Mouse (Mus musculus) forebrain, postnatal 0 days (tissue): ENCODE measurements at regions not wholly inside any gene's neighbourhood (a gene's known extent, or its start where the extent isn't known, plus 50 kb on each side); places are given as distances from the start of the nearest gene placed in this dataset.
A peak's percentile ranks its signal among the peaks of the same experiment; 100 is the strongest.

ENCODE experiments used
- ATAC-seq: fragments of 200-750 bp; cut with Nextera tagmentation; 2 replicates; pipeline ENCODE4 v1.8.0; 2017; ENCODE audit warnings: mild to moderate bottlenecking, moderate library complexity
- DNase-seq: peaks from one replicate; pipeline ENCODE4 v3.0.0-alpha.2; 2015
- H3K27ac ChIP-seq: fragments of 300-500 bp; sonication (generic); 2 replicates; pipeline ENCODE4 v1.5.1; 2014; ENCODE audit warnings: low read depth, mild to moderate bottlenecking, antibody characterized with exemption, low read length, moderate library complexity, mixed read lengths
- H3K27me3 ChIP-seq: fragments of 300-500 bp; sonication (generic); 2 replicates; pipeline ENCODE4 v1.6.1; 2014; ENCODE audit warnings: mild to moderate bottlenecking, low read length, mixed read lengths; ENCODE audit not compliant: insufficient read depth
- H3K36me3 ChIP-seq: fragments of 300-500 bp; sonication (generic); 2 replicates; pipeline ENCODE4 v1.6.1; 2014; ENCODE audit warnings: mild to moderate bottlenecking, moderate library complexity; ENCODE audit not compliant: insufficient read depth
- H3K4me1 ChIP-seq: fragments of 300-500 bp; sonication (generic); 2 replicates; pipeline ENCODE4 v1.6.1; 2014; ENCODE audit warnings: antibody characterized with exemption; ENCODE audit not compliant: insufficient read depth
- H3K4me2 ChIP-seq: fragments of 300-500 bp; sonication (generic); 2 replicates; pipeline ENCODE4 v1.6.1; 2014; ENCODE audit warnings: low read depth, mild to moderate bottlenecking, moderate library complexity
- H3K4me3 ChIP-seq: fragments of 300-500 bp; sonication (generic); 2 replicates; pipeline ENCODE4 v1.5.1; 2014; ENCODE audit warnings: low read depth, low read length, mixed read lengths
- H3K9ac ChIP-seq: fragments of 300-500 bp; sonication (generic); 2 replicates; pipeline ENCODE4 v1.6.1; 2014; ENCODE audit warnings: mild to moderate bottlenecking
- H3K9me3 ChIP-seq: fragments of 300-500 bp; sonication (generic); 2 replicates; pipeline ENCODE4 v1.6.1; 2016; ENCODE audit warnings: low read length
- CTCF ChIP-seq: sonication (generic); IDR thresholded peaks from 2 replicates; pipeline ENCODE4 v1.5.1; 2016; ENCODE audit warnings: antibody characterized with exemption, control low read depth, low read depth
- WGBS: fragments of 180-500 bp; shearing (Covaris S2); extraction: QIAGEN DNeasy Blood & Tissue Kit; methylation state at CpG from one replicate; pipeline ENCODE4 v1.1.7; 2014; 5-methylcytosine and 5-hydroxymethylcytosine counted together

GRCm38 (mm10) chr16:90615791-90616190 lies 111.4 kb downstream of the Mis18a start:
- H3K9ac ChIP-seq = no peak overlapping the region
- H3K36me3 ChIP-seq = no peaks in the 10 kb centered on the region
- no peak overlapping the region for H3K4me3 ChIP-seq
- ATAC-seq (no peak), DNase-seq (no peak)
- H3K27me3 ChIP-seq = no peaks in the 10 kb centered on the region
- TF ChIP-seq CTCF = no peak
- no peak overlapping the region for H3K4me2 ChIP-seq
- H3K9me3 ChIP-seq = no peaks in the 10 kb centered on the region
- H3K4me1 ChIP-seq = no peaks in the 10 kb centered on the region
- WGBS = 80% methylated on average over 10 of the region's 10 CpGs
- no peak overlapping the region for H3K27ac ChIP-seq

GRCm38 (mm10) chr16:90614137-90614536 lies 113.1 kb downstream of the Mis18a start:
- Histone ChIP-seq H3K4me1 (no peaks in the 10 kb centered on the region), H3K27me3 (no peaks in the 10 kb centered on the region), H3K4me3 (no peak overlapping the region), H3K36me3 (no peaks in the 10 kb centered on the region), H3K4me2 (no peak overlapping the region), H3K9me3 (no peaks in the 10 kb centered on the region), H3K9ac (no peak overlapping the region), H3K27ac (no peak overlapping the region)
- 100% methylated on average over 1 of the region's 1 CpGs for WGBS
- DNase-seq (no peak), ATAC-seq (no peak)
- TF ChIP-seq CTCF = no peak

- H3K27ac ChIP-seq = no peak overlapping the region
- no peaks in the 10 kb centered on the region for H3K4me1 ChIP-seq
- no peak overlapping the region for H3K4me2 ChIP-seq
- H3K9me3 ChIP-seq = no peaks in the 10 kb centered on the region
- H3K4me3 ChIP-seq = no peak overlapping the region
- no peak overlapping the region for H3K9ac ChIP-seq
- no peaks in the 10 kb centered on the region for H3K36me3 ChIP-seq
- no peak for TF ChIP-seq CTCF
- DNase-seq = no peak
- no peaks in the 10 kb centered on the region for H3K27me3 ChIP-seq
- 85% methylated on average over 22 of the region's 22 CpGs for WGBS
- no peak for ATAC-seq
These were observed 117.0 kb downstream of the Mis18a start for GRCm38 (mm10) chr16:90610097-90610808.

- Histone ChIP-seq H3K9me3 (peaks cover 11% of the 10 kb centered on the region), H3K9ac (no peak overlapping the region), H3K27me3 (no peaks in the 10 kb centered on the region), H3K36me3 (no peaks in the 10 kb centered on the region), H3K27ac (no peak overlapping the region), H3K4me1 (no peaks in the 10 kb centered on the region), H3K4me3 (no peak overlapping the region), H3K4me2 (no peak overlapping the region)
- DNase-seq = no peak
- 84% methylated on average over 7 of the region's 7 CpGs for WGBS
- no peak for TF ChIP-seq CTCF
- no peak for ATAC-seq
These were observed 127.8 kb downstream of the Mis18a start for GRCm38 (mm10) chr16:90599329-90599870.

GRCm38 (mm10) chr16:90598727-90599126 lies 128.5 kb downstream of the Mis18a start:
- H3K27me3 ChIP-seq = no peaks in the 10 kb centered on the region
- TF ChIP-seq CTCF = no peak
- 83% methylated on average over 7 of the region's 7 CpGs for WGBS
- no peaks in the 10 kb centered on the region for H3K4me1 ChIP-seq
- H3K27ac ChIP-seq = no peak overlapping the region
- peak; percentile 47; the same call in 1 of the 2 replicates for ATAC-seq
- H3K9ac ChIP-seq = no peak overlapping the region
- H3K4me2 ChIP-seq = no peak overlapping the region
- no peak overlapping the region for H3K4me3 ChIP-seq
- H3K36me3 ChIP-seq = no peaks in the 10 kb centered on the region
- DNase-seq = peak; percentile 8
- peaks cover 11% of the 10 kb centered on the region for H3K9me3 ChIP-seq

- no peaks in the 10 kb centered on the region for H3K27me3 ChIP-seq
- H3K4me2 ChIP-seq = no peak overlapping the region
- H3K27ac ChIP-seq = no peak overlapping the region
- DNase-seq (peak; percentile 8), ATAC-seq (no peak)
- H3K4me1 ChIP-seq = no peaks in the 10 kb centered on the region
- no peaks in the 10 kb centered on the region for H3K9me3 ChIP-seq
- no peak overlapping the region for H3K9ac ChIP-seq
- 78% methylated on average over 6 of the region's 6 CpGs for WGBS
- no peak for TF ChIP-seq CTCF
- no peaks in the 10 kb centered on the region for H3K36me3 ChIP-seq
- no peak overlapping the region for H3K4me3 ChIP-seq
These were observed 134.3 kb downstream of the Mis18a start for GRCm38 (mm10) chr16:90592721-90593481.

- Histone ChIP-seq H3K36me3 (no peaks in the 10 kb centered on the region), H3K4me3 (no peak overlapping the region), H3K4me1 (no peaks in the 10 kb centered on the region), H3K4me2 (no peak overlapping the region), H3K9me3 (0 out of 2 replicates have a peak, but pooled peaks cover 14% of the 10 kb centered on the region), H3K9ac (no peak overlapping the region), H3K27ac (no peak overlapping the region), H3K27me3 (no peaks in the 10 kb centered on the region)
- no peak for ATAC-seq
- no peak for DNase-seq
- WGBS = 81% methylated on average over 7 of the region's 7 CpGs
- TF ChIP-seq CTCF = no peak
These were observed 142.0 kb downstream of the Mis18a start for GRCm38 (mm10) chr16:90585171-90585570.
